Mouse (Mus musculus): ENCODE results near the gene Adam22. TPM values are rescaled to one million over a fixed set of nuclear protein-coding genes. Genes with fewer than 3 reads are reported as not detected.
A peak's percentile ranks its signal among the peaks of the same experiment; 100 is the strongest.

Adam22 gene
- polyA plus RNA-seq, 1 experiment from 2014 or later: 6.4 TPM

DNA sequence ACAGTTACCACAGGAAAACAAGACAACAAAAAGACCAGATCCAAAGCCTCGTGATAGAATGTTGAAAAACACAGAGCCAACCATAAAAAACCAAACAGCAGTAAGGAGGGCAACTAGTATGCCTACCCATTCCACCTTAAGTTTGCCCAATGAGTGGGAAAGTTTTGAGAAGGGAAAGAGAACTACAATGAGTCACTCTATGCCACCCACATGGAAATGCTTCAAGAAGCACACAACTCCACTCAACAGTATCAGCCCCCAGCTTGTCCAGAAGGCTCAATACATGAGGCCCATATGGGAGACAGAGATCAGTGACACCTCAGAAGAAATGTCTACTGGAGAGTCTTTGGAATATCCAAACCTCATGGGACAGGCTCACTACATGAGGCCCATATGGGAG lies 187.3 kb downstream of the Adam22 start:
- no peaks in the 10 kb centered on the region for H3K27me3 ChIP-seq
- in situ Hi-C loops (cut with MboI; ENCODE audit: low pct_unique_long_range_greater_than_20kb): no loop called here
- no peak for TF ChIP-seq CTCF (IDR thresholded peaks at IDR 0.05)
- CTCF ChIA-PET: interaction anchor here (0.7 kb wide), 1 partner anchor 17 kb away, joined by 3 read pairs; no protein-coding TSS in a partner anchor
- ATAC-seq (peak; percentile 18), DNase-seq (ENCODE audit: low read depth, low spot score) (no peak)
- POLR2A ChIA-PET: no interaction called here

DNA sequence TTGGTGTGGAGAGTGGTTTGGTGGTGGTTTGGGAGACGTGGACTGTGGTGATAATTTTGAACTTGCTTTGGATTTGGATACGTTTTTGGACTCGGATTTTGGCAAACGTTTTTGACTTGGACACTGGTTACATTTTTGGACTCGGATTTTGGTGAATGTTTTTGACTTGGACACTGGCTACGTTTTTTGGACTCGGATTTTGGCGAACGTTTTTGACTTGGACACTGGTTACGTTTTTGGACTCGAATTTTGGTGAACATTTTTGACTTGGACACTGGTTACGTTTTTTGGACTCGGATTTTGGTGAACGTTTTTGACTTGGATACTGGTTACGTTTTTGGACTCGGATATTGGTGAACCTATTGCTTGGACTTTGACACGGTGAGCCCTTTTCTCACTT lies 189.8 kb downstream of the Adam22 start:
- ChIA-PET CTCF (interaction anchor here (1.8 kb wide), 1 partner anchor 20 kb away, joined by 6 read pairs; no protein-coding TSS in a partner anchor), POLR2A (no interaction called here)
- in situ Hi-C loops (cut with MboI; ENCODE audit: low pct_unique_long_range_greater_than_20kb): no loop called here
- DNase-seq (ENCODE audit: low read depth, low spot score) (no peak), ATAC-seq (no peak)
- no peak for TF ChIP-seq CTCF (IDR thresholded peaks at IDR 0.05)
- no peaks in the 10 kb centered on the region for H3K27me3 ChIP-seq

DNA sequence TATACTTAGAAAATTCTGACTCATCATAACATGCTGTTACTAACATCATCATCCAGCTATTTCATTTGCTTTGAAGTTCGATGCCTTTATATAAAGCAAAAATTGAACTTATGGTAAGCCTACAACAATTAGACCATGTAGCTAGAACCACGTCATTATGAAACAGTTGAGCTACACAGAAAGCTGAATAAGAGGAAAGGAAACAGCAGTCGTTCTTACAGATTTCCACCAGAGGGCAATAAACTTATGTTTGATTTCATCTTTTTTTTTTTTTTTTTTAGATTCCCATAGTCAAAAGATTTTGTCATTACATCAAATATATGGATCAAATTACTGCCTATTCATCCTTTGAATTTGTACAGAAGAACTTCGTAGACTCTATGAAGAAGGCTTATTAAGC lies 203.2 kb downstream of the Adam22 start:
- no peak for TF ChIP-seq CTCF (IDR thresholded peaks at IDR 0.05)
- DNase-seq (ENCODE audit: low read depth, low spot score) (no peak), ATAC-seq (no peak)

DNA sequence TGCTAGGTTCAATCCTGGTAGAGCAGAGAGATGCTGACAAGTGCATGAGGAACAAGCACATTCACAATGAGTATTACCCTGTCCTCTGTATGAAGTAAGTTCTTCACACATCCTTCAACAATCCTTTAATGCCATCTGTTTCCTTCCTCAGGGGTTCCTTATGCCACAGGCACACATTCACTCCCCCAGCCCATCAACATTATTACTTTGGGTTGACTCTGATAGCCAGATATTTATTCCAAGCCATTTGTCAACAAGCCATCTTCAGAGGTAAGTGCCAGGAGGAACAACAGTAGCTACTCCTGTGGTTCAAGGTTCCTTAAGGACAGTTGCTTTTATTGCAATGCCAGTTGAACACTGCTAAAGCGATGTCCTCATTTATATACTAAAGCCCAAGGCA lies 216.3 kb downstream of the Adam22 start:
- ChIA-PET POLR2A (no interaction called here), CTCF (no interaction called here)
- ATAC-seq (no peak), DNase-seq (ENCODE audit: low read depth, low spot score) (no peak)
- H3K27me3 ChIP-seq: no peaks in the 10 kb centered on the region
- in situ Hi-C loops (cut with MboI; ENCODE audit: low pct_unique_long_range_greater_than_20kb): loop anchor here (25.0 kb wide), 1 partner anchor 961 kb away; the partner anchor contains the start of gene Tmem243
- no peak for TF ChIP-seq CTCF (IDR thresholded peaks at IDR 0.05)

More for the DNA sequence above, 203.2 kb downstream of the Adam22 start:
- H3K27me3 ChIP-seq: no peaks in the 10 kb centered on the region
- in situ Hi-C loops (cut with MboI; ENCODE audit: low pct_unique_long_range_greater_than_20kb): loop anchor here (10.0 to 25.0 kb wide), 3 partner anchors 190 to 948 kb away; partner anchors contain the start of gene Tmem243
- POLR2A ChIA-PET: interaction anchor here (0.6 kb wide), 1 partner anchor 519 kb away, joined by 4 read pairs; no protein-coding TSS in a partner anchor
- CTCF ChIA-PET: interaction anchor here (0.6 to 6.5 kb wide), 20 partner anchors 9 to 789 kb away, joined by 3 to 52 read pairs (median 5); no protein-coding TSS in a partner anchor

DNA sequence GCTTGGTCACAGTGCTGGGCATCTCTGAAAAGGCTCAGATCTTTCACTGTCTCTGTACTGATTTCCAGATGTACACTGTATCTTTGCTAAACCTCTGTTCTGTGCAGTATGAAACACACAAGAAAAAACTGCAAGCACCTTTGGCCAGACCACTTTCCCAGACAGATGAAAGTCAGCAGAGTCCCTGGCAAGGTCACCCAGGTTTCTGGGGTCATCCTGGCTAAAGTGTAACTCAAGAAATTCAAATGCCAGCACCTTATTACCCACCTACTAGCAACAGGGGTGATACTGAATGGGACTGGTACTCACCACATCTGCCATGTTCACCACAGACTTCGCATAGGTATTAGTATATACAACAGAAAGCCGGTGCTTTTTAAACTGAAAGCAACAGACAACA lies 221.8 kb downstream of the Adam22 start:
- CTCF ChIA-PET: interaction anchor here (0.7 to 1.5 kb wide), 2 partner anchors 12 to 263 kb away, joined by 3 to 5 read pairs; no protein-coding TSS in a partner anchor
- in situ Hi-C loops (cut with MboI; ENCODE audit: low pct_unique_long_range_greater_than_20kb): no loop called here
- no peak for TF ChIP-seq CTCF (IDR thresholded peaks at IDR 0.05)

DNA sequence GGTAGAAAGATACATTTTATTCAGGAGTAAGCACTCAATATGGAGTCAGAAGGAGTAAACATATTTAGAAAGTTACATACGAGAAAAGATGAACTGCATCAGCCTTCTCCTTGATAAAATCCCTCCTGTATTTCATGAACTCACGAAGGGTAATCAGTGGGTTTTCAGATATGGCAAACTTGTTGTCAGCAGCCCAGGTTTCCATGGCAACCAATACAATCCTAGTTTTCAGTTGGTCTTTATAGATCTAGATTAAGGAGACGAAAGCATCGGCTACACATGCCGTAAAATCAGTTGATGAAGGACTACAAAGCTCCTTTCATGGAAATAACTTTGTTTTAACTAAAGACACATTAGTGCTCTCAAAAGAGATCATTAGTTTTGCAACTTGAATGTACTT lies 222.5 kb downstream of the Adam22 start:
- in situ Hi-C loops (cut with MboI; ENCODE audit: low pct_unique_long_range_greater_than_20kb): no loop called here
- CTCF ChIA-PET: interaction anchor here (1.5 to 2.1 kb wide), 2 partner anchors 8 to 13 kb away, joined by 5 to 7 read pairs; no protein-coding TSS in a partner anchor
- DNase-seq (ENCODE audit: low read depth, low spot score) (no peak), ATAC-seq (no peak)
- TF ChIP-seq CTCF (IDR thresholded peaks at IDR 0.05): no peak
- H3K27me3 ChIP-seq: no peaks in the 10 kb centered on the region
- POLR2A ChIA-PET: interaction anchor here (0.7 kb wide), 1 partner anchor 9 kb away, joined by 3 read pairs; no protein-coding TSS in a partner anchor

More for the DNA sequence above, 221.8 kb downstream of the Adam22 start:
- H3K27me3 ChIP-seq: no peaks in the 10 kb centered on the region
- POLR2A ChIA-PET: no interaction called here
- ATAC-seq (no peak), DNase-seq (ENCODE audit: low read depth, low spot score) (no peak)

DNA sequence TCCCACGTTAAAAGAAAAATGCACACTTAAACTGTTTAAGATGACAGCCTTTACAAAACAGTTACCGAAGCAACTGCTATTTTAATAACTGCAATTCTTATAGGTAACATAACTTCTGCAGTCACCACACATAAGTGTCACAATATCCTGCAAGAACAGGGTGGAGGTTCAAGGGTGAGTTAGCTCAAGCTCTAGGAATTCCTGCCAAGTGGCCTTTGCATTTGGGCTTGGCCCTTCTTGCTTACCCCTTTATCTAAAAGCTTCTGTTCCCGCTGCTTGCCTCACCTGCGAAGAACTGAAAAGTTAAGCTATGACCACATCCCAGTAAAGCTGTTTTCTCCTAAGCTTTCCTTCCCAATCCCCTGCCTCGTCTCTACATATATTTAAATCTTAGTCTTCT lies 235.4 kb downstream of the Adam22 start:
- ChIA-PET CTCF (interaction anchor here (1.1 to 4.7 kb wide), 3 partner anchors 8 to 35 kb away, joined by 3 to 29 read pairs (median 4); no protein-coding TSS in a partner anchor), POLR2A (interaction anchor here (0.9 kb wide), 1 partner anchor 25 kb away, joined by 4 read pairs; no protein-coding TSS in a partner anchor)
- H3K27me3 ChIP-seq: no peaks in the 10 kb centered on the region
- no peak for TF ChIP-seq CTCF (IDR thresholded peaks at IDR 0.05)
- no peak for DNase-seq (ENCODE audit: low read depth, low spot score)
- no peak for ATAC-seq
- in situ Hi-C loops (cut with MboI; ENCODE audit: low pct_unique_long_range_greater_than_20kb): no loop called here

DNA sequence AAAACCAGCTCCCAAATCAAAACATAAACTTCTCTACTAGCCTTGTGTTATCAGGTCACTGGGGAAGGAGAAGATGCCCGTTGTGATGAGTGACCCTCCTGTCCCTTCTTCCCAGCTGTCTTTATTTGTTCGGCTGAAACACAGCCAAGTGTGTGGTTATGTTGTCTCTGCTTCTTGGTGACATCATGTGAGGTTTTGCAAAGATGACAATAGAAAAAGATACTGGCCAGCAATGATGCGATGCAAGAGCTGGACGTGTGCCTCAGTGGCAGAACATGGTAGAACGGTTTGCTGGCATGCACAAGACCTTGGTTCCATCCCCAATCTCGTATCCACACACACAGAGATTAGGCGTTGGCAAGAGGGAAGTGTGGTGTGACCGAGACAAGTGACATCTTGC lies 236.0 kb downstream of the Adam22 start:
- in situ Hi-C loops (cut with MboI; ENCODE audit: low pct_unique_long_range_greater_than_20kb): no loop called here
- ChIA-PET POLR2A (no interaction called here), CTCF (interaction anchor here (0.9 to 4.7 kb wide), 4 partner anchors 9 to 35 kb away, joined by 3 to 29 read pairs (median 4); no protein-coding TSS in a partner anchor)
- DNase-seq (ENCODE audit: low read depth, low spot score): no peak
- TF ChIP-seq CTCF (IDR thresholded peaks at IDR 0.05): no peak
- H3K27me3 ChIP-seq: no peaks in the 10 kb centered on the region
- ATAC-seq: no peak

DNA sequence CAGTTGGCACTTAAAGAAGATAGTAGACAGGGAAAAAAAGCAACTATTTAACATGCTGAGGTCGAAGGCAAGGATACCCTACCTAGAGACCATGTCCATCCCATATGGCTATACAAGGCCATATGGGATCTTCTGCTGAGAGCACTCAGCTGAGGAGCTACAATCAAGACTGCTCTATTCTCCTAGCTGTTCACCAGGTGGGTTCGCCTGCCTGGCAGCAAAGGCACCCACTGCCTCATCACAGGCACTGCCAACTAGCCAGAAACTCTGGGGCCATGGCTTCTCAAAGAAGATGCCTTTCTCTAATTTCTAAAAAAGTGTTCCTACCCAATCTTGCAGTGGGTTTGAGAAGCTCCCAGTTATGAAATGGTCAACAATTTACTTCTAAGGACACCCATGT lies 238.2 kb downstream of the Adam22 start:
- CTCF ChIA-PET: interaction anchor here (4.7 kb wide), 1 partner anchor 11 kb away, joined by 29 read pairs; no protein-coding TSS in a partner anchor
- ATAC-seq (no peak), DNase-seq (ENCODE audit: low read depth, low spot score) (no peak)
- POLR2A ChIA-PET: no interaction called here
- H3K27me3 ChIP-seq: no peaks in the 10 kb centered on the region
- in situ Hi-C loops (cut with MboI; ENCODE audit: low pct_unique_long_range_greater_than_20kb): no loop called here
- no peak for TF ChIP-seq CTCF (IDR thresholded peaks at IDR 0.05)

DNA sequence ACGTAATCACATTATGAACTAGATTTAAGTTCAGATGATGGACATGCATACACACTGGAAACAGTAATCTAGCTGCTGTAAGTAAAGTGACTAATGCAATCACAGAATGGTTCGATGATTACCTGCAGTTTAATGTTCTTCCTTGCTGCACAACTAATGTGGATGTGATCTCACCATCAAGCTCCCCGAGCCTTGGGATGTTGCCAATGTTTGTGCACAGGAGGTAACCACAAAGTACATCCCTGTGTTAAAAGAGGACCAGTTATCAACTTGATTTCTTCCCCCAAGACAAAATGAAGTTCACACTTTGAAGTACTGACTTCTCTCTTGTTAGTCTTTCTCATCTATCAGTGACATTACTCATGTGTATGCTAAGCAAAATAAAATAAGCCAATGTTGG lies 247.0 kb downstream of the Adam22 start:
- ATAC-seq (no peak), DNase-seq (ENCODE audit: low read depth, low spot score) (no peak)
- TF ChIP-seq CTCF (IDR thresholded peaks at IDR 0.05): no peak
- ChIA-PET POLR2A (no interaction called here), CTCF (interaction anchor here (1.3 kb wide), 1 partner anchor 15 kb away, joined by 3 read pairs; no protein-coding TSS in a partner anchor)
- no peaks in the 10 kb centered on the region for H3K27me3 ChIP-seq
- in situ Hi-C loops (cut with MboI; ENCODE audit: low pct_unique_long_range_greater_than_20kb): no loop called here

DNA sequence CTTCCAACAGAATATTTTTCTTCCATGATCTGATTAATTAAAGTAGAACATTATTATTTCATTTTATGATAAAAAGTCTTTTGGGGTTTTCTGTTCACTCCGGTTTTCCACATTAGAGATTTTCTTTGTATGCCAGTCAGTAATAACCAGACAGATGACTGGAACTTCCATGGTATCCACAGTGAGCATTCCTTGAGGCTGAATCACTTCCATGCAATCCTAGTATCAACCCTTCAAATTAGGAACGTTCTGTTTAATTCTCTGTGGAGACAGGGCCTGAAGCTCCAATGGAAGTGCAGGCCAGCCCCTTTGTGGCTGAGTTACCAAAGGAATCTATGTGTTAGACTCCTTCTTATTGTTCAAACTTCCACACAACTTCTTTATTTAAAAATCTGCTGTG lies 247.9 kb downstream of the Adam22 start:
- ChIA-PET POLR2A (no interaction called here), CTCF (interaction anchor here (1.2 kb wide), 1 partner anchor 11 kb away, joined by 3 read pairs; no protein-coding TSS in a partner anchor)
- peak; percentile 58 for ATAC-seq
- no peak for TF ChIP-seq CTCF (IDR thresholded peaks at IDR 0.05)
- DNase-seq (ENCODE audit: low read depth, low spot score): no peak
- in situ Hi-C loops (cut with MboI; ENCODE audit: low pct_unique_long_range_greater_than_20kb): no loop called here
- H3K27me3 ChIP-seq: no peaks in the 10 kb centered on the region
